Mouse (Mus musculus): ENCODE measurements around the gene Eif3j1.
"Not testable (repeated sequence)": the region's sequence is repeated elsewhere in the genome, so short reads cannot be mapped to it uniquely, and the experiment has no call there.

Eif3j1 gene

GRCm38 (mm10) chr2:122027862-122028755 lies at the start of gene Eif3j1:
Gene Eif3j1 (plus strand): TSS chr2:122028546.
- peak; percentile 85 for DNase-seq (ENCODE audit: low spot score)

GRCm38 (mm10) chr2:121995738-121996137 lies 32.6 kb upstream of the Eif3j1 start:
- DNase-seq (ENCODE audit: low spot score) = peak; percentile 46

GRCm38 (mm10) chr2:122008832-122009231 lies 19.5 kb upstream of the Eif3j1 start:
- DNase-seq (ENCODE audit: low spot score) = no peak

GRCm38 (mm10) chr2:122011441-122011840 lies 16.9 kb upstream of the Eif3j1 start:
- no peak for DNase-seq (ENCODE audit: low spot score)

- no peak for DNase-seq (ENCODE audit: low spot score)
Measured at GRCm38 (mm10) chr2:122018705-122019104, 9.6 kb upstream of the Eif3j1 start.

GRCm38 (mm10) chr2:122022284-122022683 lies 6.1 kb upstream of the Eif3j1 start:
- no peak for DNase-seq (ENCODE audit: low spot score)

- not testable (repeated sequence) for DNase-seq (ENCODE audit: low spot score)
Measured at GRCm38 (mm10) chr2:122027091-122027490, 1.3 kb upstream of the Eif3j1 start.

GRCm38 (mm10) chr2:122028756-122029700 lies 682 bp downstream of the Eif3j1 start:
- peak; percentile 47 for DNase-seq (ENCODE audit: low spot score)

- no peak for DNase-seq (ENCODE audit: low spot score)
Measured at GRCm38 (mm10) chr2:122031970-122032369, 3.6 kb downstream of the Eif3j1 start.

- no peak for DNase-seq (ENCODE audit: low spot score)
Measured at GRCm38 (mm10) chr2:122036064-122036463, 7.7 kb downstream of the Eif3j1 start.

- DNase-seq (ENCODE audit: low spot score) = no peak
Measured at GRCm38 (mm10) chr2:122043926-122044325, 15.6 kb downstream of the Eif3j1 start.

GRCm38 (mm10) chr2:122059365-122060115 lies 31.2 kb downstream of the Eif3j1 start:
- DNase-seq (ENCODE audit: low spot score) = no peak

GRCm38 (mm10) chr2:122065200-122065969 lies 37.0 kb downstream of the Eif3j1 start:
- no peak for DNase-seq (ENCODE audit: low spot score)

- DNase-seq (ENCODE audit: low spot score) = no peak
Measured at GRCm38 (mm10) chr2:122066241-122066640, 37.9 kb downstream of the Eif3j1 start.

GRCm38 (mm10) chr2:122069144-122069912 lies 41.0 kb downstream of the Eif3j1 start:
- DNase-seq (ENCODE audit: low spot score) = no peak

- DNase-seq (ENCODE audit: low spot score) = peak; percentile 74
Measured at GRCm38 (mm10) chr2:122069922-122070321, 41.6 kb downstream of the Eif3j1 start.

GRCm38 (mm10) chr2:122081728-122082456 lies 53.5 kb downstream of the Eif3j1 start:
- DNase-seq (ENCODE audit: low spot score) = no peak

- DNase-seq (ENCODE audit: low spot score) = no peak
Measured at GRCm38 (mm10) chr2:122086446-122086845, 58.1 kb downstream of the Eif3j1 start.

- no peak for DNase-seq (ENCODE audit: low spot score)
Measured at GRCm38 (mm10) chr2:122093844-122094243, 65.5 kb downstream of the Eif3j1 start.

GRCm38 (mm10) chr2:122097686-122098085 lies 69.3 kb downstream of the Eif3j1 start:
- not testable (repeated sequence) for DNase-seq (ENCODE audit: low spot score)
